Mouse (Mus musculus) frontal cortex, postnatal 10 days (tissue): ENCODE results near the gene Exoc4.

Experiments
- DNase-seq, 2 experiments: peaks; one replicate each; pipeline ENCODE4 v3.0.0; 2022; ENCODE audit warnings: low spot score in 2 of 2, mixed read lengths in 1 of 2

The Exoc4 gene

DNA sequence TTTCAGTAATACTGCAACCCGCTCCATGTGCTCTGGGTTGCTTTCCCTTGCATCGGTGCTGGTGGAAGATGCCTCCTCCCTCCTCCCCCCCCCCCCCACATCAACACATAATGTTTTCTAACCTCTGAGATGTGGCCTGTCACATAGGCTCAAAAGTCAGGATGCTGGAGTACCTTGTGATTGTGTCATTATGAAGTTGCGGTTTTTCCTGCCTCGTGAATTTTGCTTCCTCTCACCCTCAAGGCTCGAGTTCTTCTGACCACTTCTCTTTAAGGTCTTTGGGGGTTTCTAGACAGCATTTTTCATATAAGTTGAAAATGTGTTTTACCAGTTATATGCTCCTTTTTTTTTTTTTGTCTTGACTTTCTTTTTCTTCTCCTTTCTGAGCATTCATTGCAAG, 507.1 kb downstream of the Exoc4 start:
- DNase-seq, result no peak

DNA sequence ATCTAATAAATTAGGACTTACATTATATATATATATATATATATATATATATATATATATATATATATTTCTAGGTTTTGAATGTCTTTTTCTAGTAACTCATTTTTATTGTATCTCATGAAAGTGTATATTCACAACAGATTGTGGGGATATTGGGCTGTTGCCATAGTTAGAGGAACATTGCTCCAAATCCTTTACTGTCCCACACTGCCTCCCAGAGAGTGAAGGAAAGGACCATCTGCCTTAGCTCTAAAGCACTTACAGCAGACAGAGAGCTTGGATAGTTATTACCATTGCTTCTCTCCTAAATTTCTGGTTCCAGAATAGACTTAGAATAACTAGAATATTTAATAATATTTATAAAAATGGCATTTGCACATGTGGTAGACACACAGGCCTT, 512.7 kb downstream of the Exoc4 start:
- DNase-seq, result no peak

DNA sequence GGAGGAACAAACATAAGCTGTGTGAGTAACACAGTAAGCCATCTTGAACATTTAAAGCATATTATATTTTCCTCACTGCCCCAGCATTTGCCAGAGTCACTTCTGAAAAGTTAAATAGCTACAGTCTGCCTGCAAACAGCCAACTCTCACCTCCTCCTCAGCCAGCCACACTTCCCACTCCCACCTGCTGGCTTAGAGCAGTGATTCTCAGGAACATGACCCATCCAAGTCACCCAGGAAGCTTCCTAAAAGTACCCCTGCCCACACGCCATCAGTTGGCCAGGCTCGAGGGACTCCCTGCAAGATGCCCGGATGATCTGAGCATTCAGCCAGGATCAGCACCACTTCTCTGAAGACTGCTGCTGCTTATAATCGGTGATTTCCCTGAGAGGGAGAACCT, 514.4 kb downstream of the Exoc4 start:
- peak; percentile 21 to 49 for DNase-seq

DNA sequence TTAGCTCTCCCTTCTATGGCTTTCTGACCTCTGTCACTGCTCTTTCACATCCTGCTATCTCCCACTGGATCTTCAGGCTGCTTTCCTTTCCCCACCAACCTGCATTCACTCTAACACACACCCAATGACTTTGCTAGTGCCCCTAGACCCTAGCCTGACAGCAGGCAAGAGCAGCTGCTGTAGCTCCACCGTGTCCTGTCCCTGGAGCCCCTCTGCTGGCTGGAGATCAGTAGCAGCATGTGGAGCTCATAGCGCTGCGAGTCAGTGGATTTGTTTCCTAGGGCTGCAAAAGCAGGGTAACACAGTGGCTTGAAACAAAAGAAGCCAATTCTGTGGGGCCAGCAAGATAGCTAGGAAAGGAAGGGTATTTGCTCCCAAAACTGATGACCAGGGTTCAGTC, 515.1 kb downstream of the Exoc4 start:
- no peak for DNase-seq

DNA sequence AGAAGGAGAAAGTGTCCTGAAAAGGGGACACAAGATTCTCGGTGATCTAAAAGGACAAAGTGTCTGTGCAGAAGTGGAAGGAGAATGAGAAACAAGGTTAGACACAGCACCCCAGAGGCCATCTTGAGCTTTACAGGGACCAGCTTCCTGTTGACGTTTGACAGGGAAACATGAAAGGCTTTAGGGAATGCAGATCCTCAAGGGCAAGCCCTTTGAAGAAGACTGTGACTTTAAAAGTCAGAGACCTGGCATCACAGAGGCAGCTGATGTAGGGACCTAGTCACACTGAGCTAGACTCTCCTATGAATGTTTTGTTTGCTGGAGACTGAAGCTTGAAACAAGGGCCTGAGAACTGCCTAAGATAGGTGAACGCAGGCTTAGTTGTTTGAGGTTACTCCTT, 520.4 kb downstream of the Exoc4 start:
- DNase-seq, result no peak

DNA sequence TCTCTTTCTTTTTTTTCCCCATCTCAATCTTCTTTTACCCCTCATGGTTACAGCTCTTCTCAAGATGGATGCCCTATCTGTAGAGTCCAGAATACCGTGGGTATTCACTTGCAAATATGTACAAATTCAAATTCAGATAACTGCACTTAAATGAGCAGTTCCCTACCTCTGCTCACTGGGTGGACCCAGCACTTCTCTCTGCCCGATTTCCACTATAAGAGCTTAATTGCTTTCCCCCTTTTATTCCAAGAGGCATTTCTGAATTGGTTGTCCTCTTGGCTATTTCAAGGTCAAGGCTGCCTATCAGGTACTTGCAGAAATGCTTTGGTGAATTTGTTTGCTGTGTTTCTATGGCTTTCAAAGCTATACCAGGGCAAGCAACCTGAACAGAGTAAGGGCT, 521.1 kb downstream of the Exoc4 start:
- no peak for DNase-seq

DNA sequence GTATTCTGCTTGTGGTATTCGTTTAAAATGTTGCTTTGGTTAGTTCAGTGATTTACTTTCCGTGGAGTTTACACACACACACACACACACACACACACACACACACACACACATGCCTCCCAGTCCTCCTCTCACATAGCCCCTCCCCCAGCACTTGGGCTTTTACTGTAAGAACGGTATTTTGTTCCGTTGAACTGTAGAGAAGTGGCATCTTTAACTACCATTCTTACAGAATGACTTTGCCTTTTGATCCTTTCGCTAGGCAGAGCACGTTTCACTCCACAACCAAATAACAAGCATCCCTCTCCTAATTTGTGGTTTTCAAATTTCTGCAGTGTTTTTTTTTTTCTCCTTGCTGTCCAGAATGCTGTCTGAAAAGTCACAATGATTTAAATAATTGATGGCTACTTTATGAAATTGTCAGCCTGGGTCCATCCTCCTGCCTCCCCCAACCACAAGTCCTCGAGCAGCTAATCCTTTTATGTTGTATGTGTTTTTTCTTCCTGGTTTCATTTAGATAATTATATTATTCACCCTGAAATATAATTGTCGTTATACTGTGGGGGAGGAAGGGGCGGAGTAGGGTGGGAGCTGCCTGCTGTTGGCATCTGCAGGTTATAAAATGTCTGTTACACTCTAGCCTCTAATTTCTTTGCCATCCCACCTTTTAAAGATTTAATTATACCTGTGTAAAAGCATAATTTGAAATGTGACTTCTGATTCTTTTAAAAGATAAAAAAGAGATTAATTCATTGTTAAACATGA, 523.8 kb downstream of the Exoc4 start:
- DNase-seq, result no peak

DNA sequence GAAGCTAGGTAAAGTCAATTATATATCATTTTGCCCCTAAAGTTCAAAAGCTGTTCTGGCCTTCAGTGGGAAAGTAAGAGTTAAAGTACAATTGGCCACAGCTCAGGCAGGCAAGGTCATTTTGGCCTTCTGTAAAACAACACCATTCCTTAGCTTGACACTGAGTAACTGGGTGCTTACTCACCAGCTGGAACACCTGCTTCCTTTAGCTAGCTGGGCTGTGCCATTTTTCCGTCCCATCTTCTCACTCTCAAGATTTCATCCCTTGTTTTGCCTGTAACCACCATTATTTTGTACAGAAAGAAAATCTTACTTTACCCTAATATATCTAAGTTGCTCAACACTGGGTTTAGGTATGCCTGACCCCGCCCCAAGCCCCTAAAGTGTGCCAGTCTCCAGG, 543.7 kb downstream of the Exoc4 start:
- no peak for DNase-seq

DNA sequence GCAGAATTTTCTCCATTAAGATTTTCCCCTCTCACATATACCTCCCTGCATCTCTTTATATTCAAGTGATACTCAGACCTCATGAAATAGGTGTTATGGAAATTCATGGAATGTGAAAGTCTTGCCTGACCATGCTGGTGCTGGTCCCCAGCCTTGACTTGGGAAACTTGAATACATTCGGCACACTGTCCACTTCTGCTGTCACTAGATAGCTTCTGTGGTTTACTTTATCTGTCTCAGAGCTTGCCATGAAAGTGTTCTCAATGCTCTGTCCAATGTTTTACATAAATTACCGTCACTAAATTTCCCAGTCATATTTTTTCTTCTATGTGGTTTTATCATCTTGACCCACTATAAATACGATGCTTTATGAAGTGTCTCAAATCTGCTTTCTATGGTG, 552.4 kb downstream of the Exoc4 start:
- no peak for DNase-seq

DNA sequence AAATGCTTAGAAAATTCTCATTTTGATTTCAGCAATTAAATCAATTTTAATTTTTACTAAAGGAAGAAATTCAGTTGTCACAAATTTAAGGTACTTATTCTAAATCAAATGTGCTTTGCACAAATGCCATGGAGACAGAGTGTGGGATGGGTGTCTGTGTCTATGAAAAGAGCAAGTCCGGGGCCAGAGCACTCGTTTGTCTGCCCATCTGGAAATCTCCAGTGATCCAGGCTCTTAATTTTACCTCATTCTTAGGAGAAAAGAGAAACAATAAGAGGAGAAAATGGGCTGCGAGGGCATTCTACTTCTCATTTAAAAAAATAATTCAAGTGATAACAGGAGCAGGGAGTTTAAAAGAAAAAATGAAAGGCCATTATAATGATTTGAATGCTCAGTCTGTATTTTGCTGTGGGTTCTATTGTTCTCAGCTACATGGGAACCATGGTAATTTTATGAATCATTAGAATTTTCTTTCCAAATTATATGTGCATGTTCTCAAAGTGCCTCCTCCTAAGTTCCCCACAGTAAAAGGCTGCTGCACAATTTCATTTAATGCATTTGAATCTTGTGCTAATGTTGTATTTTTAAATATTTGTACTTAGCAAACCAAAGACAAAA, 554.7 kb downstream of the Exoc4 start:
- no peak for DNase-seq

DNA sequence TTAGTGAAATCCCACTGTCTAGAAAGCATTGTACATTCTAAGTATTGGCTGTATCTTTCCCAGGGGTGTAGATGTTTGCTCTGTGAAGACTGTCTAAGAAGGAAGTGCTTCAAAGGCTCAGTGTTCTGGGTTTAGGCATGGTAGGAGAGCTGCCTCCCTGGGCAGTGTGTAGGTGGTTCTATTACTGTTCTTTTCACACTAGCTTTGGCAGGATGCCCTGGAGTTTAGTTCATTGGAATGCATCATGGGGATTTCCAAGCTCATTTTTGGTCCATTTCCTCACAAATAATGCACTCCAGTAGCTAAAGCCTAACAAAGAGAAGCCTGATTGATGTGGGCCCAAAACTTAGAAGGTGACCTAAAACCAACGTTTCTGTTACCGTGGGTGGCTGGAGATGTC, 555.9 kb downstream of the Exoc4 start:
- peak; percentile 54 to 63 for DNase-seq

DNA sequence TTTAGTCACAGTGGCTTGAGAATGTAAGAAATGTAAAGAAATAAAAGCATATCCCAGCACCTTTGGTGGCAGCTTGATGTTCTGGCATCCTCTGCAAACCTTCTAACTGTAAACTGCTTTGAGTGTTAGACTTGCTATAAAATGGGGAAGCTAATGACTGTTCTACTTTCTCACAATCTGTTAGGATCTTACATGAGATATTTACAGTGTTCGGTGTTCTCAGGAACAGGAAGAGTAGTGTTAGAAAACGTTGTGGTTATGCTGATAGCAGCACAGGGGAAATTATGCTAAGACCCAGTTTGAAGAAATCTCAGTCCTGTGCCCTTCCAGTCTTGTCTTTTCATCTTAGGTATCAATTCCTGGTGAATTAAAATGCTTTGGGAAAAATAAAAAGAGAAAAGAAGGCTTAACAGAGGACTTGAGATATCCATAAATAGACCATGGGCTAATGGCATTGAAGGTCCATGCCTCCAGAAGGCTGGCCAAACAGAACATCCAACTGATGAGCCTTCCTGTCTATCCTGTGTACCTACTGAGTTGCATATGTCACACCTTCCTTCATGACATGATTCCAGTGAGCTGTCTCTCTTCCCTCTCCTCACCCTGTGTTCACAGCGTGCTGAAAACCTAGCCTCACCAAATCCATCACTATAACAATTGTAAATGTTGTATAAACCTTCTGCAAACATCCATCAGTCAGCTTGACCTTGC, 557.3 kb downstream of the Exoc4 start:
- DNase-seq, result no peak

DNA sequence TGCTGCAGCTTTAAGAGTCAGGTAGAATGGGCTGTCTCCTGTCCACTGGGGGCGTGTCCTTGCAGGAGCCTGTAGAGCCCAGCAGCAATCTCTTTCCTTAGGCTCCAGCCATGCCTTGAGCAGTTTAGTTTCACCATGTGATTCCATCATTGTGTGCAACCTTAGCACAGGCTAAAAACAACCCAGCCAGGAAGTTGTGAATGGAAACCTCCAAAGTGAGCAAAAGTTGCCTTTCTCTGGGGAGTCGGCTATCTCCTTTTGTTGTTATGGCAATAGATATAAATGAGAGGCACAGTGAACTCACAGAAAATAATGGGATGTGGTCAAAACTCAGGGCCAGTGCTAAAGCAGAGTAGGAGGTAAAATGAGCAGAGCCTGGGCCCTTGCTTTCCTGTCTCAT, 565.5 kb downstream of the Exoc4 start:
- no peak for DNase-seq

DNA sequence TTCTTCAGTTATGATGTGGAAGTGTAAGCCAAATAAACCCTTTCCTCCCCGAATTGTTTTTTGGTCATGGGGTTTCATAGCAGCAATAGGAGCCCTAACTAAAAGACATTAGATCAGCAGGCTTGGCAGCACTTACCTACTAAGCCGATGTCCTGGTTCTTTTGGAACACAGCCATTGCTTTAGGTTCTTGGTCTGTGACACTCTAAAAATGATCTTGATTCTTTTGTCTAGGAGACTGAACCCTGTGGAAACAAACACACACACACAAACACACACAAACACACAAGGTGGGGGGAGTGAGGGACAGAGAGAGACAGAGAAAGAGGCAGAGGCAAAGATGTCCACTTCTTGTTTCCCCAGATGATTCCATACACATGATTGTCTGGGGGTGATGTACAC, 574.3 kb downstream of the Exoc4 start:
- no peak for DNase-seq

DNA sequence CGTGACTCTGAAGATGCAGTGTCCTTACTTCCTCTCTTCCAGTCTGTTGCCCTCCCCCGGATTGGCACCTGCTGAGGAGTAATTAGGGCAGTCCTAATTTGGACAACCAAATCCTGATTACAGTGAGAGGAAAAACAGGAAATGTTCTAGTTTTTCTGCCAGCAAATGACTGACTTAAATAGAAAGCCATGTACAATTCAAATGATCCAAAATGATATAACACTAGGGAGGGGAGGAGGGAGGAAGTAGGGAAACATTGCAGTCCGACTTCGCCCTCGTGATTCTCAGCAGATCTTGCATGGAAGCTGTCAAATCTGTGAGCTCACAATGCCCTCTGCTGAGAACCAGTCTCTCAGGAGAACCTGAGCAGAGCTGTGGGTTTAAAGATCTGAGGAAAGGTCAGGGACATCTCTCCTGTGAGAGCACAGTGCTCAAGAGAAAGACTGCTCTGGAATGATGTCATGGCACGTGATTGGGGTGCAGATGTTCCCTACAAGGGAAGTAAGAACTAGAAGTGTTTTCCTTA, 575.0 kb downstream of the Exoc4 start:
- peak; percentile 26 to 42 for DNase-seq

DNA sequence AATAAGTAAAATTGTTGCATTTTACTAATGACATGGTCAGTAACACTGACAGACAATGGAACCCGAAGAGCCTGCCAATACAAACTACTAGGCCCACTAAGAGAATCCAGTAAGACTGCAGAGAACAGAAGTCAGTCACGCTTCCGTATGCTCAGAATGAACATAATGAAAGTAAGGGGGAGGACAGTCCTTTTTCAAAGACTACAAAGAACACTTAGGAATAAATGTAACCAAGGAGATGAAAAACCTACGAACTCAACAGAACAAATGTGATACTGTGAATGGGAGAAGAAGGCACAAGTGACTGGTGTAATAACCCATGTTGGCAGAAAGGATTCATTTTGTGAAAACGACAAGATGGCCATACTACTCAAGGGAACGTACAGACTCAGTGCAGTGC, 579.6 kb downstream of the Exoc4 start:
- no peak for DNase-seq

DNA sequence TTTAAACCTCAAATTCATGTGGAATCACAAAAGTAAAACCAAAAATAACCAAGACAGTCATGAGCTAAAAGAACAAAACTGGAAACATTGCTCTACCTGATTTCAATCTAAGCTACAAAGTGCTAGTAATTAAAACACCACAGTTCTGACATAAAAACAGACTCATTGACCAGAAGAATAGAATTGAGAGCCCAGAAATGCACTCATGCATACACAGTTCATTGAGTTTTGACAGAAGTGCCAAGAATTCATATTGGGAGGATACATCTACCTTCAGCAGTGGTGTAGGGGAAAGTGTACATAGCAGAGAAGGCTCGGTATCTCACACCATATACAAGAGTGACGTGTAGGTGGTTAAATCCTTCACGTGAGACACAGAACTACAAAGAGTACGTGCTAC, 580.4 kb downstream of the Exoc4 start:
- DNase-seq, result no peak

DNA sequence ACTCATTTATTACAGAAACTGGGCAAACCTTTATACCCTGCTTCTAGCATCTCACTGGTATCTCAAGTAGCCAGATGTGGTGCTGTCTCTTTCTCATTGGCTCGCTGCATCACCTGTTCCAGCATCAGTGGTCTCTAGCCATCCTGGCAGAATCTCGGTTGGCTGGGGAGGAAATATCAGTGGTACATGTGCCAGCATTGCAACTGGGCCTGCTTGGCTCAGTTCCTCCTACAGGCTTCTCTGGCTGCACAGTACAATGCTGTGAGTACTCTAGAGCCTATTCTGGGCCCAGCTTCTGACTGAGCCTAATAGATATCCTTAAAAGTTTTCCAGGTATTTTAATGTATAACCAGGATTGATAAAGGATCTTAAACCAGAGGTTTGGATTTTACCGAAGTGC, 582.4 kb downstream of the Exoc4 start:
- no peak for DNase-seq

DNA sequence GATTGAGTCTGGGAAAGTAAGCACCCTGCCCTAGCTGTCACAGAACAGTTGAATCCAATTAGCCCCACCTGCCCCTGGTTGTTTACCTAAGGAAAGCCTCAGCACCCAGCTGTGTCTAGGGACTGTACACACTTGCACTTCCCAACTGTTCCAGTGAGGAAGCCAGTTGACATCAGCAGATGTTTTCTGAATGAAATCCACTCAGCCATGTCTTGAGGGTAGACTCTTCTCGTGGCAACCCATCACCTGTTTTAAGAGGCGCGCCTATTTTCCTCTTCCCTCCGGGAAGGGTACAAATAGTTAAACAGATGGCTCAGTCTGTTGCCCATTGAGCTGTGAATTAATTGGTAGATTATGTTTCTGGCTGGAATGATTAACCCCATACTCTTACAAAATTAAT, 584.1 kb downstream of the Exoc4 start:
- no peak for DNase-seq

DNA sequence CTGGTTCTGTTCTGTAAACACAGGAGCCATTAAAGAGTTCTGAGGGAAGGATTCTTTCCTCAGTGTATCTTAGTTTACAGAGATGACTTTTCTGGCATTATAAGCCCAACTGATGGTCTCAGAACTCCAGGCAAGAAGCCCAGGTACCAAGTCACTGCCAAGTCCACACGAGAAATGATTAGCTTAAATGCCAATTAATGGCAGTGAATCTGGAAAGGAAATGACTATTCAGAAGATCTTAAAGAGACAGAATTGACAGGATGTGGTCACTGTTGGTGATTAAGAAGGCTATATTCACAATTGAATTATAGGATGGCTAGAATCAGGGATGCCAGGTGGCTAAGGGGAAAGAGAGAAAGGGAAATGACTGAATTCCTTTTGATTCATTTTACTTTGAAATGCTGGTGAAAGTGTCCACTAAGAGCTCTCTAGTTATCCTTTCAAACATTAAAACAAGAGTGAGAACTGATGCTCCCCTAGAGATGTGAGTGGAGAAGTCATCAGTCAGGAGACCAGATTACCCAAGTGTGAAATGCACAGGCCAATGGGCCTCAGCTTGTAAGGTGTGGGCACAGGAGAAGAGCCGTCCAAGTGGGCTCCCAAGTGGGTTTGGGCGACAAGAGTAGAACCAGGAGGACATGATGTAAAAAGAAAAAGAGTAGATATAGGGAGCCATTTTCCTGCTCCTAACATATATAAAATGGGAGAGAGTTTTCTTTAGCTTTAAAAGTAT, 587.3 kb downstream of the Exoc4 start:
- no peak for DNase-seq

DNA sequence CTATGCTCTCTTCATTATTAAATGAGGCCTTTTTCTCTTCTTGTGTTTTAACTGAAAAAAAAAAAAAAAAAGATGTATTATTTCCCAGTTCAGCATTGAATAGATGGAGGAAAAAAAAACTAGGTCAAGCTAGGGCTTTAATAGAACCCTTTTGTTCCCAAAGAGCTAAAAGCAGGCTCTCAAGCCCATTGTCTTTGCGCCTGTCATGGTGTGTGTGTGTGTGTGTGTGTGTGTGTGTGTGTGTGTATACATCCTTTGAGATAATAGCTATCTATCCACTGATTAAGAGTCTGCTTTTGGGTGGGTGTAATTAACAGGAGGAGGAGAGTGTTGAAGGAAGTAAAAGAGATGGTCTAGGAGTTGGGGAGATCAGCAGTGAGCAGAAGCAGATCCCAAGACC, 594.0 kb downstream of the Exoc4 start:
- no peak for DNase-seq

DNA sequence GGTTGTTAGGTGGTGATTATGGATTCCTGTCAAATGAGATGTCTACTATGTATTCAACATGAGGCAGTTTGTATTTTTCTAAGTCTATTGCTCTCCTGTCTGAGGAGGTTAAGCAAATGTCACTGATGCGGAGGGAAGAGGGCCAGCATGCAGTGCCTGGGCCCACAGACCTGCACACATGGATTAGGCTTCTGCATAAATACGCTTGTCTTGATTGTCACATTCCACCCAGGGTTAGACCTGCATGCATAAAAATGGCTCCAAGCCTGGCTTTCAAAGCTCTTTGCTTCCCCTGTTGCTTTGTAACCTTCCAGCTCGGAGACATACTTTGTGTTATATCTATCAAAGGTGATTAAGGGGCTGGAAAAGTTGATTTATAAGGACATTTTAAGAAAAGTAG, 610.2 kb downstream of the Exoc4 start:
- DNase-seq, result no peak
